Mouse (Mus musculus): ENCODE measurements around the gene Ybx2. TPM values are rescaled to one million over a fixed set of nuclear protein-coding genes. Genes with fewer than 3 reads are reported as not detected.

Ybx2 gene
- polyA plus RNA-seq, 1 experiment from 2014 or later: 0.42 TPM

DNA sequence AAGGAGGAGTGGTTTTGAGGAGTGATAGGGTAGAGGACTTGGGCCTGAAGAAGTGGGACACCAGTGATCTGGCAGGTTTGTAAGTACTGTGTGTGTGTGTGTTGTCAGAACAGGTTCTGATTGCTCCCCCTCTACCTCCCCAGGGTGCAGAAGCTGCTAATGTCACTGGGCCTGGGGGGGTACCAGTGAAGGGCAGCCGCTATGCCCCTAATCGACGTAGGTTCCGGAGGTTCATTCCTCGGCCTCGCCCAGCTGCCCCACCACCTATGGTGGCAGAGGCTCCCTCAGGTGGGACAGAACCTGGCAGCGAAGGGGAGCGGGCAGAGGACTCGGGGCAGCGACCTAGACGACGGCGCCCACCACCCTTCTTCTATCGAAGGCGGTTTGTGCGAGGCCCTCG, 4.1 kb downstream of the Ybx2 start:
- Histone ChIP-seq H3K4me1 (replicated peaks; ENCODE audit: control insufficient read depth, insufficient read depth, low read length) (peaks cover 13% of the 10 kb centered on the region), H3K27ac (ENCODE audit: low read depth, low read length) (no peak overlapping the region), H3K36me3 (ENCODE audit: control insufficient read depth, insufficient read depth) (no peaks in the 10 kb centered on the region), H3K4me2 (replicated peaks; ENCODE audit: low read depth) (no peak overlapping the region), H3K9me3 (ENCODE audit: control insufficient read depth) (no peaks in the 10 kb centered on the region), H3K4me3 (ENCODE audit: low read depth, low read length) (no peak overlapping the region), H3K27me3 (replicated peaks; ENCODE audit: control insufficient read depth, insufficient read depth, low read length) (peaks cover 5% of the 10 kb centered on the region), H3K9ac (ENCODE audit: low read depth, low read length) (no peak overlapping the region)
- 94% methylated on average over 17 of the region's 17 CpGs for WGBS
- no peak for TF ChIP-seq CTCF (IDR thresholded peaks at IDR 0.05; ENCODE audit: low read depth)
- ATAC-seq: no peak

DNA sequence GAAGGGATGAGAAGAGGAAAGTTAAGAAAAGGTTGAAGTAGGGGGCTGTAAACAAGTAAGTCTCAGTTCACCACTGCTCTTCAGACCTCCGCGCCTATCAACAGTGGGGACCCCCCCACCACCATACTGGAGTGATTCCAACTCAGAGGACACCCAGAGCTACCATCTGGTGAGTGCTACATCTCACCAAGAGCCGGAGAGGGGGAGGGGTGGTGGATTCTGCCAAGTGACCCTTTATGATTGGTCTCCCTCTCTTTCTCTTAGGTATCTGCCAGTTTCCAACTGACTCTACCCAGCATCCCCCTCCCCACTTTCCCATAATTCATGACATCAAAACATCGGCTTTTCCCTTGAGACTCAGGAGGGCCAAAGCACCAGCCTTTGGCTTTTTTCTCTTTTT, 5.4 kb downstream of the Ybx2 start:
- H3K27ac ChIP-seq (ENCODE audit: low read depth, low read length): no peak overlapping the region
- WGBS: 83% methylated on average over 4 of the region's 4 CpGs
- H3K4me3 ChIP-seq (ENCODE audit: low read depth, low read length): no peak overlapping the region
- no peak for TF ChIP-seq CTCF (IDR thresholded peaks at IDR 0.05; ENCODE audit: low read depth)
- H3K36me3 ChIP-seq (ENCODE audit: control insufficient read depth, insufficient read depth): no peaks in the 10 kb centered on the region
- H3K9me3 ChIP-seq (ENCODE audit: control insufficient read depth): no peaks in the 10 kb centered on the region
- no peak for ATAC-seq
- H3K4me2 ChIP-seq (replicated peaks; ENCODE audit: low read depth): no peak overlapping the region
- H3K27me3 ChIP-seq (replicated peaks; ENCODE audit: control insufficient read depth, insufficient read depth, low read length): no peaks in the 10 kb centered on the region; the same call in 1 of the 2 replicates
- H3K9ac ChIP-seq (ENCODE audit: low read depth, low read length): no peak overlapping the region
- peaks cover 7% of the 10 kb centered on the region; the same call in 1 of the 2 replicates for H3K4me1 ChIP-seq (replicated peaks; ENCODE audit: control insufficient read depth, insufficient read depth, low read length)

DNA sequence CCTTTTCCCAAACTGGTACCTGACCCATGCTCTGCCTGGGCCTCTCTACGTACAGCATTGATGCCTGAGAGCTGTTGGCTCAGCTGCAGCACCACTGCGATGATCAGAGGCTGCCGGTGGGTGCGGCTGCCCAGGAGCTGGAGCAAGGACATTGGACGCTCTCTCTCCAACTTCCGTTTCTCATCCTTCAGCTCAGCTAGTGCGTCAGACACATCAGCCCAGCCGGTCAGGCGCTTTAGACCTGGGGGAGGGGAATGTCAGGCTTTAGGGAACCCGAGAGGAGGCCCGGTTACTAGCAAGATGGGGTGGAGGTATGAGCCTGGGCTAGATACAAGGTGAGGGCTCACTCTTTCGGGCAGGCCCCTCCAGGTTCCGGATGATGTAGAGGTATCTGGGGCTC, 9.6 kb downstream of the Ybx2 start:
- peaks cover 10% of the 10 kb centered on the region for H3K4me1 ChIP-seq (replicated peaks; ENCODE audit: control insufficient read depth, insufficient read depth, low read length)
- no peak for ATAC-seq
- no peak overlapping the region for H3K4me2 ChIP-seq (replicated peaks; ENCODE audit: low read depth)
- H3K36me3 ChIP-seq (ENCODE audit: control insufficient read depth, insufficient read depth): no peaks in the 10 kb centered on the region
- H3K9ac ChIP-seq (ENCODE audit: low read depth, low read length): no peak overlapping the region
- no peaks in the 10 kb centered on the region for H3K27me3 ChIP-seq (replicated peaks; ENCODE audit: control insufficient read depth, insufficient read depth, low read length)
- no peak for TF ChIP-seq CTCF (IDR thresholded peaks at IDR 0.05; ENCODE audit: low read depth)
- H3K9me3 ChIP-seq (ENCODE audit: control insufficient read depth): no peaks in the 10 kb centered on the region
- 76% methylated on average over 13 of the region's 13 CpGs for WGBS
- no peak overlapping the region for H3K27ac ChIP-seq (ENCODE audit: low read depth, low read length)
- no peak overlapping the region for H3K4me3 ChIP-seq (ENCODE audit: low read depth, low read length)

DNA sequence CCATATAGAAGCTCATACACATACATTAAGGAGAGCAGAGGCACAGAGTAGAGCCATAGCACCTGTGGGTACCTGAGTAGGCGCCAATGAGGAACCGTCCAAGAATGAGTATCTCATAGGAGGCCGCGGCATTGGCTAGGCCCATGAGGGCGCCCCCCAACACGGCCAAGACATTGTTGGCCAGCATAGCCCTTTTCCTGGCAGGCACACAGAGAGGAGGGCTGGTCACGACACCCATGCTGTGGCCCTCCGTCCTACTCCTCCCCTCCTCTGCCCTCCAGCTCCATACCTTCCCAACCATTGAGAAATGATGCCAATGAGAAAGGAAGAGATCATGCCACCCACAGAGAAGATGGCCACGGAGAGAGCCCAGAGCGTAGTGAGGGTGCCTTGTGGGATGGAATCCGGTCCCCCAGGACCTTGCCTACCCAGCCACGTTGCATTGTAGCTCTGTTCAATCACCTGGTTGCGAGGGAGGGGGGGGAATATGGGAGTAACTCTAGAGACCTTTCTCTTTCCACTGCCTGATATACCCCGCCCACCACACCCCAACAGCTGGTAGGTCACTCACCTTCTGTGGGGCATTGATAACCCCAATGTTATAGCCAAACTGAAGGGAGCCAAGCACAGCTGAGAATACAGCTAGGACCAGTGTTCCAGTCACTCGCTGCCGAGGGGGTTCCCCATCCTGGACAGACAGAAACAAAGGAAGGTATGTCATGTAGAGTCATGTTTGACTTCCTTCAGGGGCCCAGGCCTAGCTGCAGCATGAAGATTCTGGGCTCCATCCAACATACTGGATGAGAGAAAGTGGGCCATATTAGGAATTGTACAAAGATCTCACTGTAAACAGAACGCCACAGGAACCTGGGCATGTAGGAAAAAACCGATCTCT, 10.6 kb downstream of the Ybx2 start:
- ATAC-seq: no peak
- peaks cover 10% of the 10 kb centered on the region for H3K4me1 ChIP-seq (replicated peaks; ENCODE audit: control insufficient read depth, insufficient read depth, low read length)
- H3K36me3 ChIP-seq (ENCODE audit: control insufficient read depth, insufficient read depth): no peaks in the 10 kb centered on the region
- no peak overlapping the region; the same call in 1 of the 2 replicates for H3K27ac ChIP-seq (ENCODE audit: low read depth, low read length)
- H3K27me3 ChIP-seq (replicated peaks; ENCODE audit: control insufficient read depth, insufficient read depth, low read length): no peaks in the 10 kb centered on the region
- no peak overlapping the region for H3K9ac ChIP-seq (ENCODE audit: low read depth, low read length)
- no peak overlapping the region; the same call in 1 of the 2 replicates for H3K4me2 ChIP-seq (replicated peaks; ENCODE audit: low read depth)
- 89% methylated on average over 18 of the region's 18 CpGs for WGBS
- H3K4me3 ChIP-seq (ENCODE audit: low read depth, low read length): no peak overlapping the region
- TF ChIP-seq CTCF (IDR thresholded peaks at IDR 0.05; ENCODE audit: low read depth): no peak
- H3K9me3 ChIP-seq (ENCODE audit: control insufficient read depth): no peaks in the 10 kb centered on the region

DNA sequence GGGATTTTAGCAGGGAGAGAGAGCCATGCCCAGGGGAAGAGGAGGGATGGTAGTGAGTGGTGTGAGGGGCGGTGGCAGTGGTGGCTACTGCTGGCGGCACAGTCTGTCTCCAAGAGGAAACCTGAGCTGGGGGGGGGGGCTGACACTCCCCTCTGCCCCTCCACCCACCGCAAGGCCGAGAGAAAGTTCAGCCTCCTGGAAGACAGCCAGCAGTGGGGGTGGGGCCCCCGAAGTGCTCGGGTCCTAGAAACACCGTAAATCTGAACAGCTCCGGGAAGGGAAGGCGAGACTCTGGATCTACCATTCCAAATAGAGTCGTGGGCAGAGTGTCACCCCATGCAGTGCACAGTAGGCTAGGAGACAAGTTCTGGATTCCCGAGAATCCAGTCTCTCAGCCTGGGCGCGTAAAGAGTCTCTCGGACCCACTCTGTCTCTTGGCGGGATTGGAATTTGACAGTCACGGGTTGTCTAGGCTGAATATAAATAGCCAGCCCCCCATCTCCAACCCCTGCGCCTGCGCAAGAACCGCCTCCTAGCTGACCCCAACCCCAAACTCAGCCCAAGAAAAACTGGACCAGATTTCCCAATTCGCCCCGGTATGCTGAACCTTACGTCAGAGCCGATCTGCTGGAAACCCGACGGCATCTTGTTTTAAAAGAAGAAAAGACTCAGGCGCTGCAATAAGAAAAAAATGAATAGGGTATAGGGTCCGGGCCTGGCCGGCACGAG, 11.9 kb downstream of the Ybx2 start:
- 8% methylated on average over 29 of the region's 29 CpGs for WGBS
- peak overlapping the region; percentile 47 for H3K4me3 ChIP-seq (ENCODE audit: low read depth, low read length)
- TF ChIP-seq CTCF (IDR thresholded peaks at IDR 0.05; ENCODE audit: low read depth): no peak
- H3K27me3 ChIP-seq (replicated peaks; ENCODE audit: control insufficient read depth, insufficient read depth, low read length): no peaks in the 10 kb centered on the region
- H3K9me3 ChIP-seq (ENCODE audit: control insufficient read depth): no peaks in the 10 kb centered on the region
- ATAC-seq: 0 out of 2 replicates have a peak, but pooled peaks have one; percentile 13
- H3K36me3 ChIP-seq (ENCODE audit: control insufficient read depth, insufficient read depth): no peaks in the 10 kb centered on the region
- peak overlapping the region; percentile 50 for H3K27ac ChIP-seq (ENCODE audit: low read depth, low read length)
- peak overlapping the region; percentile 74 for H3K4me2 ChIP-seq (replicated peaks; ENCODE audit: low read depth)
- peak overlapping the region; percentile 35; the same call in 1 of the 2 replicates for H3K9ac ChIP-seq (ENCODE audit: low read depth, low read length)
- H3K4me1 ChIP-seq (replicated peaks; ENCODE audit: control insufficient read depth, insufficient read depth, low read length): peaks cover 10% of the 10 kb centered on the region

DNA sequence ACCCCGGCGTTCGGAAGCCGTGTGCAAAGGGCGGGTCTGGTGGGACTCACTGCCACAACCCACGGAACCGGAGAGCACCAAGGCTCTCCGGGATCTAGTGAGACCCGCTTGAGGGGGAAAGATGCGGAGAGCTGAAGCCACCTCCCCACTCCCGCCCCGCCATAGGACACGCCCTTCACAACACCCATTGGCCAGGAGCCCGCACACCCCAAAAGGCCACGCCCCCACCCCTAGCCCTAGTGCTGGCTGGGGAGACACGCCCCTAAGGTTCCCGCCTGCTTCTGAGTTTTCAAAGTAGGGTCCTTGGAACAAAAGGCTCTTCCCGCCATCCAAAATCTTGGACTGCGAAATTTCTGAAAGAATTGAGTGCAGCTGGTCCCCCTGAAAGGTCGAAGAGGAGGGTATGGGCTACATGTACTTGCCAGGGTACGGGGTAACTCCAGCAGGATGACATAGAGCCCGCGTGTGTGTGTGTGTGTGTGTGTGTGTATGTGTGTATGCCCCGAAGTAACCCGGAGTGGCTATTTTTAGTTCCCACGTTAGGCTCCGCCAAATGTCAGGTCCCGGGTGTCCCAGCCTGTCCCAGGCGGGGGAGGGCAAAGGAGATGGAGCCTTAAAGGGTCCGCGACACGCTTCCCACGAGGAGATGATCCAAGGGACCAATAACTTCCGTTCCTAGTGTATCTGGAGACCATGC, 12.6 kb downstream of the Ybx2 start, which contains the start of gene Slc2a4:
Gene Slc2a4, minus strand, starts transcription at position 123 of the 697 bp plus-strand sequence.
- Histone ChIP-seq H3K27ac (ENCODE audit: low read depth, low read length) (peak within 1 kb of the TSS; percentile 50), H3K9ac (ENCODE audit: low read depth, low read length) (peak within 1 kb of the TSS; percentile 35), H3K36me3 (ENCODE audit: control insufficient read depth, insufficient read depth) (no peaks in the 10 kb centered on the region), H3K9me3 (ENCODE audit: control insufficient read depth) (no peaks in the 10 kb centered on the region), H3K4me1 (replicated peaks; ENCODE audit: control insufficient read depth, insufficient read depth, low read length) (peaks cover 10% of the 10 kb centered on the region), H3K4me2 (replicated peaks; ENCODE audit: low read depth) (peak within 1 kb of the TSS; percentile 74), H3K27me3 (replicated peaks; ENCODE audit: control insufficient read depth, insufficient read depth, low read length) (no peaks in the 10 kb centered on the region), H3K4me3 (ENCODE audit: low read depth, low read length) (peak within 1 kb of the TSS; percentile 47)
- ATAC-seq: peak; percentile 80
- WGBS: under 1% methylated on average over 34 of the region's 34 CpGs
- no peak for TF ChIP-seq CTCF (IDR thresholded peaks at IDR 0.05; ENCODE audit: low read depth)
